Mouse (Mus musculus) lung, embryonic 14.5 days (tissue): ENCODE results near the gene Ctxn1. TPM values are rescaled to one million over a fixed set of nuclear protein-coding genes. Genes with fewer than 3 reads are reported as not detected.

Experiments used
- ATAC-seq: fragments of 200-750 bp; cut with Nextera tagmentation; 2 replicates; pipeline ENCODE4 v1.8.0; 2017; ENCODE audit warnings: mild to moderate bottlenecking, moderate TSS enrichment, moderate library complexity; ENCODE audit not compliant: insufficient read depth
- DNase-seq: peaks from one replicate; pipeline ENCODE4 v3.0.0-alpha.2; 2015
- H3K27ac ChIP-seq: fragments of 300-500 bp; sonication (generic); 2 replicates; pipeline ENCODE4 v1.5.1; 2014; ENCODE audit warnings: low read depth, mild to moderate bottlenecking, moderate library complexity
- H3K27me3 ChIP-seq: fragments of 300-500 bp; sonication (generic); 2 replicates; pipeline ENCODE4 v1.6.1; 2014; ENCODE audit warnings: low read length, control low read depth; ENCODE audit not compliant: insufficient read depth
- H3K36me3 ChIP-seq: fragments of 300-500 bp; sonication (generic); 2 replicates; pipeline ENCODE4 v1.6.1; 2014; ENCODE audit warnings: control low read depth; ENCODE audit not compliant: insufficient read depth
- H3K4me1 ChIP-seq: fragments of 300-500 bp; sonication (generic); 2 replicates; pipeline ENCODE4 v1.6.1; 2014; ENCODE audit warnings: antibody characterized with exemption, control low read depth; ENCODE audit not compliant: insufficient read depth
- H3K4me2 ChIP-seq: fragments of 300-500 bp; sonication (generic); 2 replicates; pipeline ENCODE4 v1.6.1; 2014; ENCODE audit warnings: mild to moderate bottlenecking
- H3K4me3 ChIP-seq: fragments of 300-500 bp; sonication (generic); 2 replicates; pipeline ENCODE4 v1.5.1; 2014; ENCODE audit warnings: low read depth, low read length
- H3K9ac ChIP-seq: fragments of 300-500 bp; sonication (generic); 2 replicates; pipeline ENCODE4 v1.6.1; 2014
- H3K9me3 ChIP-seq: fragments of 300-500 bp; sonication (generic); 2 replicates; pipeline ENCODE4 v1.6.1; 2016; ENCODE audit warnings: low read depth, low read length, control low read depth
- CTCF ChIP-seq: IDR thresholded peaks from 2 replicates; pipeline ENCODE4 v1.5.1; 2016; ENCODE audit warnings: antibody characterized with exemption, low read depth
- WGBS: fragments of 180-500 bp; shearing (Covaris S2); extraction: QIAGEN DNeasy Blood & Tissue Kit; methylation state at CpG from one replicate; pipeline ENCODE4 v1.1.7; 2014; 5-methylcytosine and 5-hydroxymethylcytosine counted together
- polyA plus RNA-seq: library from polyadenylated mRNA; unstranded; fragments of >200 nt; fragmentation: Nextera tagmentation; extraction: Ambion mirVana; gene quantifications from 2 replicates; pipeline ENCODE4 v1.2.1, GENCODE M21; 2014

Gene Ctxn1
- polyA plus RNA-seq, 1 experiment from 2014 or later: 80.7 TPM

DNA sequence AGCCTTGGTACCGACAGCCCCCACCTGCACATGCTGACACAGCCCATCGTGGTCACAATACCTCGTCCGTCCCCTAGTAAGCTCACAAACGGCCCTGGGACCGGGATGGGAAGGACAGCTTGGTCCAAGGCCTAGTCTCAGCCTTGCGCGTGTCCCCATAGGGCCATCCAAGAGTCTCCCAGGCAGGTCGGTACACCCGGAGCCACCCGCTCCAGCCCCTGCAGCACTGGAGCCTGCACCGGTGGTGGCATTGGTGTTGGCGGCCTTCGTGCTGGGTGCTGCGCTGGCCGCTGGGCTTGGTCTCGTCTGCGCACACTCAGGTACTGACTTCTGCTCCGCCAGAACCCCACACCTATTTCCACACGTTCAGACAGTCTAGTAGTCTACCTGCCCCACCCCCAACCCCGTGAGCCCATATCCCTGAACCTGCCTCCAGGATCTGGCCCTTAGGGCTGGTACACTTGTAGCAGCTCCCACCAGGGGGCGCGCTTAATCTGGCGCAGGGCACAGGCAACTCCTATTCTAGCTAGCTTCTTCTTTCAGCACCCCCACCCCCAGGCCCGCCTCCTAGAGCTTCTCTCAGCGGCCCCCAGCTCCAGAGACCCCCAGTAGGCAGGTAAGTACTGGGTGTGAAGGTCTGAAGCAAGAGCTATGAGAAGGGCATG is 8.6 kb downstream of the Ctxn1 start:
- Histone ChIP-seq H3K27me3 (no peaks in the 10 kb centered on the region), H3K27ac (no peak overlapping the region), H3K4me2 (no peak overlapping the region), H3K9ac (no peak overlapping the region), H3K9me3 (no peaks in the 10 kb centered on the region), H3K36me3 (peaks cover 44% of the 10 kb centered on the region), H3K4me3 (no peak overlapping the region), H3K4me1 (0 out of 2 replicates have a peak, but pooled peaks cover 3% of the 10 kb centered on the region)
- DNase-seq (peak; percentile 90), ATAC-seq (peak; percentile 14; the same call in 1 of the 2 replicates)
- TF ChIP-seq CTCF: peak; percentile 88
- WGBS: 39% methylated on average over 26 of the region's 26 CpGs

DNA sequence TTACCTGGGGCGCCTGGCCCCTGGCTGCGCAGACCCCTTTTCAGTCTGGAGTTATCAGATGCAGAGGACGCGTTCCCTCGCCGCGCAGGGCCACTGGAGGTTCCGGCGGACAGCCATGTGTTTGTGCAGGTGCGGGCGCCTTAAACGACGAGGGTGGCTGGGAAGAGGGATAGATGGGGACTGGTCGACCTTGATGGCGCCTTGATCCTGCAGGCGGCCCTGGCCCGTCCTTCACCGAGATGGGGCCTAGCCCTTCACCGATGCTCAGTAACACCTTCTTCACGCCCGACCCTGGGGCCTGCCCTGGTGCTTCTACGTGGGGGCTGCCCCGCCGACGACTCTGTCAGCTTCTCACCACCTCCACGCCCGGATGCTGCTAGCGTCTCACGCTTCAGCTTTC is 9.9 kb downstream of the Ctxn1 start:
- Histone ChIP-seq H3K27ac (peak overlapping the region; percentile 0; the same call in 1 of the 2 replicates), H3K36me3 (peaks cover 45% of the 10 kb centered on the region), H3K4me2 (no peak overlapping the region), H3K4me1 (0 out of 2 replicates have a peak, but pooled peaks cover 3% of the 10 kb centered on the region), H3K9ac (no peak overlapping the region), H3K9me3 (no peaks in the 10 kb centered on the region), H3K4me3 (no peak overlapping the region), H3K27me3 (no peaks in the 10 kb centered on the region)
- ATAC-seq (no peak), DNase-seq (peak; percentile 62)
- no peak for TF ChIP-seq CTCF
- WGBS: 14% methylated on average over 29 of the region's 29 CpGs

DNA sequence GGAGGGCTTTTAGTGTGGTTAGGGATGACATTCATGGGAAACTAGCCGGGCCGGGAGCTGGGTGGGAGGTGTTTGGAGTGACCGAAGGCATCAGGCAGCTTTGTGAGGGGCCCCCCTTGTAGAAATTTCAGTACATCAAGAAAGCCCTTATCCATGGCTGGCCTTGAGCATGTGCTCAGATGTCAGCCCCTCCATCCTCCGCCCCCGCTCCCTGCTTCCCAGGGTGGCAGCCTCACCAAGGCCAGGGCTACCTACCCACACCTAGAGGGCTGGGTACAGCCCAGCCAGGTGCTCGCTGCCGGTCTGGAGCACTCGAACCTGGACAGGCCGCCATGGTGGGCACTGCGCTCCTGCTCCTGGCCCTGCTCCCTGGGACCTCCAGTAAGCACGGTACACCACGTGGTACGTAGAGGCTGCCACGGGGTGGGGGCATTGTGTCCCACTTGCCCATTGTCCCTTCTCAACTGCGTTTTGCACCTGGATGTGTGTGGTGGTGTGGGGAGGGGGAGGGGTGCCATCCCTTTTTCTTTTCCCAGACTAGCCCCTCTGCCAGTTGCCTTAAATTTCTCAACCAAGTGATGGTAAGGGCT is 11.0 kb downstream of the Ctxn1 start, which contains the start of gene Tgfbr3l:
Gene Tgfbr3l (plus strand): TSS at position 264 of the 590 bp plus-strand sequence.
- H3K4me3 ChIP-seq: no peak within 1 kb of the TSS
- H3K27me3 ChIP-seq: no peaks in the 10 kb centered on the region
- TF ChIP-seq CTCF: no peak
- H3K9ac ChIP-seq: no peak within 1 kb of the TSS
- peak within 1 kb of the TSS; percentile 0; the same call in 1 of the 2 replicates for H3K27ac ChIP-seq
- 66% methylated on average over 15 of the region's 15 CpGs for WGBS
- no peaks in the 10 kb centered on the region for H3K9me3 ChIP-seq
- H3K4me1 ChIP-seq: 0 out of 2 replicates have a peak, but pooled peaks cover 3% of the 10 kb centered on the region
- ATAC-seq (no peak), DNase-seq (no peak)
- peaks cover 57% of the 10 kb centered on the region for H3K36me3 ChIP-seq
- H3K4me2 ChIP-seq: no peak within 1 kb of the TSS

DNA sequence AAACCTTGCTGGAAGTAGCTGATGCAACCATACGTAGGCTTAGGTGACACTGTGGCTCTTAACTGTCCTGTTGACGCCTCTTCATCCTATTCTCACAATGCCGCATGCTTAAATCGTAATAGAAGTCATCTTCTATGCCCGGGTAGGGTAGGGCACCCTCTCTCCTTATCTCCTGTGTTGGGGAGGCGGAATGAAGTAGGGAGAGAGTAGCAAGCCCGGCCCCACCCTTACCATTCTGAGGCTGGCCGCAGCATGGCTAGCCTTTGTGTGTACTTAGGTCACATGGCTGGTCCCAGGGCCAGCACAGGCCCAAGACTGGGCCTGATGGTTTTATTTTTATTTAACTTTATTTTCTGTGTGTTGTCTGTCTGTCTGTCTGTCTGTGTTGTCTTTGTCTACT is 11.8 kb downstream of the Ctxn1 start:
- TF ChIP-seq CTCF: no peak
- no peak overlapping the region for H3K4me3 ChIP-seq
- H3K9ac ChIP-seq: no peak overlapping the region
- no peaks in the 10 kb centered on the region for H3K9me3 ChIP-seq
- no peak overlapping the region for H3K27ac ChIP-seq
- no peaks in the 10 kb centered on the region for H3K4me1 ChIP-seq
- no peak overlapping the region for H3K4me2 ChIP-seq
- H3K27me3 ChIP-seq: no peaks in the 10 kb centered on the region
- WGBS: 88% methylated on average over 8 of the region's 8 CpGs
- DNase-seq: no peak
- no peak for ATAC-seq
- H3K36me3 ChIP-seq: peaks cover 65% of the 10 kb centered on the region

DNA sequence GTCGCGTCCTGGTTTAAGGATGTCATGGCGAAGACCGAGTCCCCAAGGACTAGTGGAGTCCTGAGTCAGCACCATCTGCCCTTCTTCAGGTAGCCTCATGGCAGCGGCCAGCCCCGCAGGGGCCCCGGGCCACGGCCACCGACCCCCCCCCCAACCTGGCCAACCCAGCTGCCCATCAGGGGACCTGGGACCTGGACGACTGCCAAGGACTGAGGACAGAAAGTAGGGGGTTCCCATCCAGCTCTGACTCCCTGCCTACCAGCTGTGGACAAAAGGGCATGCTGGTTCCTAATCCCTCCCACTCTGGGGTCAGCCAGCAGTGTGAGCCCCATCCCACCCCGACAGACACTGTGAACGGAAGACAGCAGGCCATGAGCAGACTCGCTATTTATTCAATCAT is 13.3 kb downstream of the Ctxn1 start:
- TF ChIP-seq CTCF: no peak
- Histone ChIP-seq H3K27ac (no peak overlapping the region), H3K4me3 (no peak overlapping the region), H3K9ac (no peak overlapping the region), H3K4me2 (no peak overlapping the region), H3K27me3 (no peaks in the 10 kb centered on the region), H3K36me3 (peaks cover 76% of the 10 kb centered on the region), H3K9me3 (no peaks in the 10 kb centered on the region), H3K4me1 (no peaks in the 10 kb centered on the region)
- 88% methylated on average over 13 of the region's 13 CpGs for WGBS
- ATAC-seq: no peak
- DNase-seq: no peak

DNA sequence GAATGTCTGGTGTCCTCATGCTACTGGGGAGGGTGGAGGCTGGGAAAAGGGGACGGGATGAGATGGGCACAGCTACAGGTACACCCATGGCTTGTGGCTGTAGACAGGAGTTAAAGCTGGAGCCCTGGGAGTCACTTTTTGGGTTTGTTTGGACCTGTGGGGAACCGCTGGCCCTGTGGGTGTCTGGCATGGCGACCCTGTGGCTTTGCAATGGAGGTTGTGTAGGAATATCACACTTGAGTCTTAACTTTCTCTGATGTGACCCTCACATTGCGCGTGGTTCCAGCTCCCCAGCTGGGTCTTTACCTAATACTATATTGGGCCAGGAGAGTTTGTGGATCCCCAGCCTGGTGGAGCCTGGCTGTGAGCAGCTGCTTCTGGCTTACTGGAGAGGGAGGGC is 14.0 kb downstream of the Ctxn1 start:
- no peak for DNase-seq
- Histone ChIP-seq H3K9me3 (no peaks in the 10 kb centered on the region), H3K27me3 (no peaks in the 10 kb centered on the region), H3K4me2 (no peak overlapping the region), H3K4me1 (peaks cover 2% of the 10 kb centered on the region; the same call in 1 of the 2 replicates), H3K27ac (no peak overlapping the region), H3K4me3 (no peak overlapping the region), H3K9ac (no peak overlapping the region), H3K36me3 (peaks cover 76% of the 10 kb centered on the region)
- 98% methylated on average over 5 of the region's 5 CpGs for WGBS
- no peak for ATAC-seq
- TF ChIP-seq CTCF: no peak

DNA sequence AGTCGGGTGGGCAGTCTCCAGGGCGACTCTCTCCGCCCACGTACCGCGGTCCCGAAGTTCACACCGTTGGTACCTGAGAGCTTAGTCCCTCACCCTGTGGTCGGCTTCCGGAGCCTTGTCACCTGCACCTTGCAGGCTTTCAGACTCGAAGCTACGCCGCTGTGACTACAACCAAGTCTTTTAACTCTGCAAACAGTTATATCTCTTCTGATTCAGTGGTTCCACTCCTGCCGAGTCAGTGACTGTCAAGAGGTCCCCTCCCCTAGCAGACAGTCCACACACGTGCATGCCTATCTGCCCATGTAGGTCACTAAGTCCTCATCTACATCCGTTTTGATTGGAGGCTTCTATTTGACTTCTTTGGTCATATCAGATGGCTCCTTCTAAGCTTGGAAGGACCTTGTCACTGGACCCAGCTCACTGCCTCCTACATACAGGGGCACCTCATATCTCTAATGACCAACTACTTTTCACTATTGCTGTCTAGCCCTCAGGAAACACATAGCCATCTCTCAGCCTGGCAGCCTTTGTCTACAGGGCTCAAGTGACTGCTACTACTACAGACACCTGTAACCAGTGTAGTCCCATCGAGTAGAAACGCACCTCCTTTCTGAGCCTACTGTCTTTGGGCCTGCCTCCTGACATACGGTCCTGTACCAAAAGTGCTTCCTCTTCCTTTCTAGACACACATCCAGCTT is 19.7 kb downstream of the Ctxn1 start:
- peak overlapping the region; percentile 95 for H3K27ac ChIP-seq
- WGBS: 11% methylated on average over 19 of the region's 19 CpGs
- no peak; the same call in 1 of the 2 replicates for ATAC-seq

More for the DNA sequence above, 19.7 kb downstream of the Ctxn1 start:
- Histone ChIP-seq H3K27me3 (no peaks in the 10 kb centered on the region), H3K9me3 (no peaks in the 10 kb centered on the region), H3K4me1 (peaks cover 9% of the 10 kb centered on the region), H3K4me3 (peak overlapping the region; percentile 76), H3K9ac (peak overlapping the region; percentile 81), H3K4me2 (peak overlapping the region; percentile 88), H3K36me3 (peaks cover 33% of the 10 kb centered on the region)
- DNase-seq: no peak
- no peak for TF ChIP-seq CTCF
